ENCODE assay signal across 18 mouse cellular contexts in genomic region chr2:13117896-13118295, GRCm38 (mm10).
"Had no signal": no experiment of that assay in that cellular context is flagged by ENCODE, and none has a peak within 500 bp of the region (broad histone marks: within the 10 kb centered on the region; RNA-seq: fewer than 3 reads in every experiment).

No protein-coding gene starts in this region.

- DNase-seq: lung, adult 18-20 months; lung, embryonic 14.5 days; lung, postnatal 10 days; lung, postnatal 4 days; retina, postnatal 1 day; right cerebral cortex, adult 18-20 months; right cerebral cortex, postnatal 25 days; right cerebral cortex, postnatal 4 days; spleen, adult 18-20 months; thymus, adult 18-20 months; thymus, postnatal 14 days; thymus, postnatal 36 days had no signal

- H3K4me1 ChIP-seq: midbrain, embryonic 13.5 days; midbrain, embryonic 15.5 days; neural tube, embryonic 13.5 days; neural tube, embryonic 15.5 days had no signal

- H3K4me2 ChIP-seq: lung, embryonic 14.5 days; midbrain, embryonic 13.5 days; midbrain, embryonic 15.5 days; neural tube, embryonic 13.5 days; neural tube, embryonic 15.5 days had no signal

- H3K9ac ChIP-seq: lung, embryonic 14.5 days; midbrain, embryonic 13.5 days; midbrain, embryonic 15.5 days; neural tube, embryonic 13.5 days; neural tube, embryonic 15.5 days had no signal

- H3K27me3 ChIP-seq: midbrain, embryonic 13.5 days; midbrain, embryonic 15.5 days; neural tube, embryonic 13.5 days; neural tube, embryonic 15.5 days had no signal

- H3K27ac ChIP-seq: midbrain, embryonic 10.5 days; midbrain, embryonic 13.5 days; midbrain, embryonic 15.5 days; neural tube, embryonic 13.5 days; neural tube, embryonic 15.5 days had no signal

- H3K36me3 ChIP-seq: midbrain, embryonic 10.5 days; midbrain, embryonic 13.5 days; midbrain, embryonic 15.5 days; neural tube, embryonic 13.5 days; neural tube, embryonic 15.5 days had no signal

- H3K4me3 ChIP-seq: midbrain, embryonic 10.5 days; midbrain, embryonic 13.5 days; midbrain, embryonic 15.5 days; myocyte; neural tube, embryonic 13.5 days; neural tube, embryonic 15.5 days had no signal

- ATAC-seq: midbrain, embryonic 13.5 days; midbrain, embryonic 15.5 days had no signal

- H3K9me3 ChIP-seq: midbrain, embryonic 10.5 days; midbrain, embryonic 13.5 days; midbrain, embryonic 15.5 days; neural tube, embryonic 13.5 days; neural tube, embryonic 15.5 days had no signal
